Mouse (Mus musculus) skeletal muscle tissue, postnatal 0 days (tissue): ENCODE data around the gene Cfap52. TPM values are rescaled to one million over a fixed set of nuclear protein-coding genes. Genes with fewer than 3 reads are reported as not detected.

Experiments used
- polyA plus RNA-seq: library from polyadenylated mRNA; unstranded; fragments of >200 nt; fragmentation: Nextera tagmentation; extraction: Ambion mirVana; gene quantifications from 2 replicates; pipeline ENCODE4 v1.2.1, GENCODE M21; 2015

Cfap52 gene
- 1.1 and 2.0 TPM in 2 replicates for polyA plus RNA-seq

DNA sequence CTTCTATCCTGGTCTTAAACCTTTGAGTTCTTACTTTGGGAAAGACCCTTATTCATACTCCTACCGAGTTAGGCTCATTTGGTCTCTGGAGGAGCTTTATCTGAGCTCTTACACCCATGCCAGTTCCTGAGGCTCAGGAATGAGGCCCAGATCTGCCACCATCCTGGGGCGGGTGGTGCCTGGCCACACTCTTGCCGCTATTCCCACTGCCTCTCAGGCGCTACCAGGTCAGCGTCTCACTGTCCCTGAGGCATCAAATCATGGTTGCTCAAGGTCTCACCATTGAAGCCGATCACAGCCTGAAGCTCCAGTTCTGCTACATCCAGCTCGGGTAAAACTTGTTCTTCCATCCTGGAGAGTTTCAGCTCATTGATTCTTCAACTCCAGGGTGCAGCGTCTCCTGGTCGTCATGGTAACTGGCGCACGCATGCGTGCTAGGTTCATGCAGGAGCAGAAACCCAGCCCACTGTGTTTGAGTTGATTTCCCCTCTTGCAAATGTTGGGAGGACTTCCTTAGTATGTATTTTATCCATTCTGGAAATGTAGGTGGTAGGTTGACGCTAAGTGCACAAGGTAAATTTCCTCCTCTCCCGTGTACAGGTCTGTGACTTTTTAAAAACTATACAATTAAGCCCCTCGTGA is at the start of gene Cfap52:
Gene Cfap52, minus strand, starts transcription at position 410 of the 642 bp plus-strand sequence.

DNA sequence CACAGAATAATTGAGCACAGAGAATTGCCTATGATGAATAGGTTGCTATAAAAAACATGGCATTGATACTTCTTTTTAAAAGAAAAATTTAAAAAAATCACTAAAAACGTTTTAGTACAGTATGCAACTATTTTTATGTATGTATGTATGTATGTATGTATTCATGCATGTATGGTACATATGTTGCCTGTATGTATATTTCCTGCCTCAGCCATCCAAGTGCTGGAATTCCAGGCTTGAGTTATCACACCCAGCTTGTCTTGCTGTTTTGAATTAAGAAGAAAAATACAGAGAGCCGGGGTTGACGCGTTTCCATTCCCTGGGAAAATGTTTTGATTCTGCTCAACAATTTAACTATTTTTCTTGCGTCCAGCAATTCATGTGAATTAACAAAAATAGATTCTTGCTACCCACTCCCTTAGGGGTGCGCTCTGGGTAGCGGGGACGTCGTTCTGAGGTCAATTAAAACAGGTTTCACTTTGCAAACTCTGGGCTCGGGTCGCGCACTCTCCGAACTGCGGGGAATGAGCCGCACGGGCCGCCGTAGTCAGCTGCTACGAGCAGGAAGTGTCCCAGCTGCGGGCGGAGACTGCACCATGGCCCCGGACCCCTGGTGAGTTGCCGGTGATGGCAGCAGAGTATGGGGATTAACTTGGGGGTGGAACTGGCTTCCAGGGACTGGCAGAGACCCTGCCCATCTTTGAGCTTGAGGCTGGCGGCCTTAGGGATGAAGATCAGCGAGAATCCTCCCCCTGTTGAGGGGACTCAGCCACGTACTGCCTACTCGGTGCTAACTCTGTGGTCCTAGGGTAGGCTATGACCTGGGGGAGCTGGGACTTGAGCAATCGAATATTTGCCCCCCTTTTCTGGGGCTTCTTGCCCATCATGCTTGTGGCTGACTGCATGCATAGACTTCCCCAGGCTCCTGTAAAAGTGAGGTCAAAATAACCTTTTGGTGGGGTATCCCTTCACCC is 741 bp upstream of the Cfap52 start, which contains the start of gene Stx8:
Gene Stx8, plus strand, starts transcription at position 289 of the 974 bp plus-strand sequence.

GRCm38 (mm10) chr11:67921827-67922754 is 43.4 kb downstream of the Cfap52 start, which contains the start of gene Usp43:
Usp43 (minus strand) TSS chr11:67922153.

Other genes starting within 250 kb of the Cfap52 start
- 0.44 and 0.45 TPM in 2 replicates for gene Glp2r, start 194.5 kb downstream of the Cfap52 start, polyA plus RNA-seq
- not detected in 2 replicates for gene Gsg1l2, start 191.0 kb downstream of the Cfap52 start, polyA plus RNA-seq
- 193 and 214 TPM in 2 replicates for gene Dhrs7c, start 167.5 kb downstream of the Cfap52 start, polyA plus RNA-seq
- gene Usp43, start 43.5 kb downstream of the Cfap52 start, polyA plus RNA-seq = 0.24 and 0.35 TPM in 2 replicates
- gene Stx8, start 542 bp upstream of the Cfap52 start, polyA plus RNA-seq = 48.1 and 53.2 TPM in 2 replicates